Mouse (Mus musculus) liver, embryonic 14.5 days (tissue): Measurements from ENCODE around the gene Tuba4a. TPM values are rescaled to one million over a fixed set of nuclear protein-coding genes. Genes with fewer than 3 reads are reported as not detected.

Source experiments
- ATAC-seq: fragments of 200-750 bp; cut with Nextera tagmentation; 2 replicates; pipeline ENCODE4 v1.8.0; 2017; ENCODE audit warnings: moderate number of reproducible peaks, mild to moderate bottlenecking, moderate library complexity; ENCODE audit not compliant: insufficient read depth
- DNase-seq, 3 experiments: peaks; one replicate each; pipeline ENCODE4 v3.0.0-alpha.2; 2012 to 2013; ENCODE audit warnings: low read depth in 3 of 3, low spot score in 3 of 3
- H3K27ac ChIP-seq: fragments of 300-500 bp; sonication (generic); 2 replicates; pipeline ENCODE4 v1.5.1; 2014; ENCODE audit warnings: moderate library complexity, mild to moderate bottlenecking, control low read depth, inconsistent platforms
- H3K27me3 ChIP-seq: fragments of 300-500 bp; sonication (generic); 2 replicates; pipeline ENCODE4 v1.6.1; 2014; ENCODE audit warnings: mild to moderate bottlenecking, low read length, moderate library complexity; ENCODE audit not compliant: control insufficient read depth, insufficient read depth
- H3K36me3 ChIP-seq: fragments of 300-500 bp; sonication (generic); replicated peaks from 2 replicates; pipeline ENCODE4 v1.6.1; 2014; ENCODE audit warnings: low read depth; ENCODE audit not compliant: control insufficient read depth, insufficient read depth
- H3K4me1 ChIP-seq, 2 experiments: fragments of 200-500 bp in 1 of 2; fragments of 300-500 bp in 1 of 2; sonication (generic) in 1 of 2; replicated peaks; 2 replicates each; pipeline ENCODE4 v1.6.1; 2012 to 2014; ENCODE audit warnings: antibody characterized with exemption in 1 of 2, inconsistent platforms in 1 of 2, low read length in 1 of 2; ENCODE audit not compliant: control insufficient read depth in 2 of 2, insufficient read depth in 2 of 2
- H3K4me2 ChIP-seq: fragments of 300-500 bp; sonication (generic); 2 replicates; pipeline ENCODE4 v1.6.1; 2014; ENCODE audit warnings: low read depth, mild to moderate bottlenecking, control low read depth, moderate library complexity
- H3K4me3 ChIP-seq, 2 experiments: fragments of 200-500 bp in 1 of 2; fragments of 300-500 bp in 1 of 2; sonication (generic) in 1 of 2; 2 replicates each; pipeline ENCODE4 v1.5.1; 2012 to 2014; ENCODE audit warnings: low read depth in 2 of 2, low read length in 2 of 2, mild to moderate bottlenecking in 2 of 2, control low read depth in 1 of 2, inconsistent platforms in 1 of 2, moderate library complexity in 1 of 2; ENCODE audit not compliant: insufficient read depth in 1 of 2
- H3K9ac ChIP-seq: fragments of 300-500 bp; sonication (generic); replicated peaks from 2 replicates; pipeline ENCODE4 v1.6.1; 2014; ENCODE audit warnings: mild to moderate bottlenecking, control low read depth, moderate library complexity
- H3K9me3 ChIP-seq: fragments of 300-500 bp; sonication (generic); 2 replicates; pipeline ENCODE4 v1.6.1; 2016; ENCODE audit warnings: low read length, mixed read lengths; ENCODE audit not compliant: control insufficient read depth
- CTCF ChIP-seq: IDR thresholded peaks from 2 replicates; pipeline ENCODE4 v1.5.1; 2016; ENCODE audit warnings: antibody characterized with exemption, low read depth, control low read depth
- EP300 ChIP-seq: IDR thresholded peaks from 2 replicates; pipeline ENCODE4 v1.6.1; 2016; ENCODE audit warnings: antibody characterized with exemption, low read depth
- WGBS: fragments of 180-500 bp; shearing (Covaris S2); extraction: QIAGEN DNeasy Blood & Tissue Kit; methylation state at CpG from one replicate; pipeline ENCODE4 v1.1.7; 2014; ENCODE audit not compliant: insufficient replicate concordance; 5-methylcytosine and 5-hydroxymethylcytosine counted together
- polyA plus RNA-seq, 2 experiments: library from polyadenylated mRNA; depleted of rRNA in 1 of 2; stranded (reverse) in 1 of 2; unstranded in 1 of 2; fragments of >200 nt; fragmentation: Nextera tagmentation in 1 of 2; extraction: Ambion mirVana in 1 of 2; gene quantifications; 2 replicates each; pipeline versions ENCODE4 v1.2.1 to v1.2.3; 2012 to 2014

The Tuba4a gene
- polyA plus RNA-seq, 2 experiments, result 168 to 346 TPM

DNA sequence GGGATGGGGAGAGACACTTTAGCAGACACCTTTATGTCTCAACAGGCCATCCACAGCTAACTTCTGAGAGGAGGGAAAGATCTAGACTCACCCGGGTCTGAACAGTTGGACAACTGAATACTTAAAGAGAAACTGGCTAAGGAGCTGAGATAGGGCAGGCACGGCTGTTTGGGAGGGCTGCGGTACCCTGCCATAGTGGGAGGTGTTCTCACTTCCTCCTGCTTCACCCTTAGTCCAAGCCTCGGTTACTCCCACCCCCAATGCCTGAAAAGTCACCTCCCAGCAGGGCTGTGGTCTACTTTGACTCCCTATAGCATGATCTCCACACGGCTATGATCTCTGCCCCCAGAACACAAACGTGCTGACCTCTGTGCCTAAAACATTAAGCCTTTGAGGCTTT, 3.9 kb upstream of the Tuba4a start:
- DNase-seq, result no peak
- no peak for ATAC-seq
- WGBS, result 27% methylated on average over 6 of the region's 6 CpGs
- H3K4me2 ChIP-seq, result no peak overlapping the region
- peaks cover 15% of the 10 kb centered on the region for H3K27me3 ChIP-seq
- H3K4me1 ChIP-seq, result peaks cover 5 to 19% of the 10 kb centered on the region in 2 experiments; a peak in 3 of 4 replicates
- no peaks in the 10 kb centered on the region for H3K36me3 ChIP-seq
- no peaks in the 10 kb centered on the region for H3K9me3 ChIP-seq
- no peak for TF ChIP-seq EP300
- TF ChIP-seq CTCF, result no peak
- H3K9ac ChIP-seq, result no peak overlapping the region
- no peak overlapping the region for H3K4me3 ChIP-seq
- no peak overlapping the region for H3K27ac ChIP-seq

- Histone ChIP-seq H3K9ac (no peak overlapping the region), H3K4me3 (no peak overlapping the region), H3K4me1 (peaks cover 4 to 19% of the 10 kb centered on the region in 2 experiments; a peak in 3 of 4 replicates), H3K4me2 (no peak overlapping the region), H3K27ac (no peak overlapping the region), H3K9me3 (no peaks in the 10 kb centered on the region), H3K36me3 (no peaks in the 10 kb centered on the region), H3K27me3 (peaks cover 15% of the 10 kb centered on the region)
- TF ChIP-seq EP300 (no peak), CTCF (no peak)
- DNase-seq, result no peak
- 47% methylated on average over 6 of the region's 6 CpGs for WGBS
- no peak for ATAC-seq
Measured at GRCm38 (mm10) chr1:75222926-75223325, 3.3 kb upstream of the Tuba4a start.

- no peak for TF ChIP-seq CTCF
- TF ChIP-seq EP300, result no peak
- H3K4me2 ChIP-seq, result no peak overlapping the region
- no peak overlapping the region for H3K4me3 ChIP-seq
- H3K36me3 ChIP-seq, result peaks cover 9% of the 10 kb centered on the region
- 49% methylated on average over 3 of the region's 3 CpGs for WGBS
- H3K27ac ChIP-seq, result no peak overlapping the region
- no peaks in the 10 kb centered on the region for H3K9me3 ChIP-seq
- DNase-seq (no peak), ATAC-seq (no peak)
- peaks cover 15% of the 10 kb centered on the region for H3K27me3 ChIP-seq
- H3K4me1 ChIP-seq, result peaks cover 8 to 17% of the 10 kb centered on the region in 2 experiments
- no peak overlapping the region for H3K9ac ChIP-seq
Measured at GRCm38 (mm10) chr1:75221538-75221937, 1.9 kb upstream of the Tuba4a start.

- Histone ChIP-seq H3K4me3 (peak overlapping the region; percentile 68 to 94), H3K36me3 (peaks cover 33% of the 10 kb centered on the region), H3K4me2 (peak overlapping the region; percentile 75), H3K9ac (peak overlapping the region; percentile 90), H3K9me3 (no peaks in the 10 kb centered on the region), H3K27me3 (peaks cover 15% of the 10 kb centered on the region), H3K27ac (peak overlapping the region; percentile 95), H3K4me1 (peaks cover 30 to 31% of the 10 kb centered on the region in 2 experiments)
- ATAC-seq (peak; percentile 85), DNase-seq (peak; percentile 85 to 89 (median 88))
- WGBS, result under 1% methylated on average over 24 of the region's 24 CpGs
- TF ChIP-seq EP300 (no peak; the same call in 1 of the 2 replicates), CTCF (peak; percentile 65)
Measured at GRCm38 (mm10) chr1:75219078-75219477, 587 bp downstream of the Tuba4a start.

- peak overlapping the region; percentile 75 for H3K4me2 ChIP-seq
- H3K4me1 ChIP-seq, result peaks cover 37% of the 10 kb centered on the region in 2 experiments
- peaks cover 15% of the 10 kb centered on the region for H3K27me3 ChIP-seq
- no peak for TF ChIP-seq CTCF
- TF ChIP-seq EP300, result peak; percentile 4; the same call in 1 of the 2 replicates
- peak overlapping the region; percentile 68 to 94 for H3K4me3 ChIP-seq
- ATAC-seq (peak; percentile 67), DNase-seq (peak in 1 of 3 experiments; percentile 65)
- peaks cover 38% of the 10 kb centered on the region for H3K36me3 ChIP-seq
- H3K9me3 ChIP-seq, result no peaks in the 10 kb centered on the region
- H3K9ac ChIP-seq, result peak overlapping the region; percentile 90
- peak overlapping the region; percentile 95 for H3K27ac ChIP-seq
- WGBS, result under 1% methylated on average over 38 of the region's 38 CpGs
Measured at GRCm38 (mm10) chr1:75218227-75219001, 1.3 kb downstream of the Tuba4a start.
